ENCODE assay signal across 8 mouse cellular contexts in the genomic region with DNA sequence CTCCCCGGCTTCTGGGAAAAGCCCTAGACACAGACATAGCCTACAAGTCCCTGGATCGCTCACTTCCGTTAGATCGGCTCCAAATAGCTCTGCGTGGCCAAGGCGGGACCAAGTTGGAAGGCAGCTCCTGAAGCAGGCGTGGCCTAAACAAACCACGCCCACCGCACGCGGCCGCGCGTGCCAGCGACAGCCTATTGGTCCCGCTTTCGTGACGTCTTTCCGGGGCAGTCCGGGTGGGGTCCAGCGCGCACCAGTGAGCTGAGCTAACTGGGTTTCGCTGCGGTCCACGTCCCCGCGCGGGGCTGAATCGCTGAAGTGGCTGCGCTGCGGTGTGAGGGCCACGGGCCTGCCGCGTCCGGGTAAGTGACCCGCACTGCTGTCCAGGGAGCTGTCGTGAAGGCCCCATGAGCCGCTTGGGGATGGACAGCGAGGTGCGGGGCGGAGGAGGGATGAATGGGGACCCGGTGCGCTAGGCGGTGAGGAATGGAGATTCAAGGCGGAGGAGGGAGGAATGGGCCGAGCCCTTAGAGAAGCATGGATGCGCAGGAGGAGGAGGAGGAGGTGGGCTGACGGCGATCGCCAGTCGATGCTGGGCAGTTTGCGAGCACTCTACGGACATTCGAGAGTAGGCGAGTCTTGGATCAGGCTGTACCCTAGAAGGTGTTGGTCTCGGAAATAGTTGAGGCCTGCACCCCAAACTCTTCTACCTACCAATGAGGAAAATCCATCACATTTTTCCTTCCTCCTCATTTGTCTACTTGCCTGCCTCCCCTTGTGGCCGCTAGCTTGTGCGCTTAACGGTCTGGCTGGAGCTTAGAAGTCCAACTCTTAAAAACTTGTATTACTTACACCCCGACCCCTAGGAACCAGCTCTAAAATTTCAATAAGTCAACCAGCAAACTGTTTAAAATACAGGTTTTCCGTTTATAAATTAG. TPM values are rescaled to one million over a fixed set of nuclear protein-coding genes. Genes with fewer than 3 reads are reported as not detected.
A peak's percentile ranks its signal among the peaks of the same experiment; 100 is the strongest.
DNase-seq lines count a peak whose midpoint lies in the region; ATAC-seq lines count a peak whose summit lies in the region.

Gene 1810055G02Rik (plus strand): TSS at position 216 of the 935 bp plus-strand sequence.

- no peaks in the 10 kb centered on the region for H3K27me3 ChIP-seq in hindbrain, embryonic 14.5 days (ENCODE audit: control insufficient read depth, insufficient read depth, low read length)

- H3K4me1 ChIP-seq in hindbrain, embryonic 14.5 days (replicated peaks; ENCODE audit: control insufficient read depth, insufficient read depth, low read length) = peaks cover 25% of the 10 kb centered on the region

- H3K27ac ChIP-seq in hindbrain, embryonic 14.5 days = peak within 1 kb of the TSS; percentile 86

- H3K36me3 ChIP-seq in hindbrain, embryonic 14.5 days (replicated peaks; ENCODE audit: control insufficient read depth, insufficient read depth) = peaks cover 6% of the 10 kb centered on the region; the same call in 1 of the 2 replicates

- ATAC-seq in hindbrain, embryonic 14.5 days (ENCODE audit: low FRiP score) = peak; percentile 97

- no peaks in the 10 kb centered on the region for H3K9me3 ChIP-seq in hindbrain, embryonic 14.5 days (ENCODE audit: control insufficient read depth, low read length)

- under 1% methylated on average over 61 of the region's 61 CpGs for WGBS in hindbrain, embryonic 14.5 days

- peak within 1 kb of the TSS; percentile 77 for H3K9ac ChIP-seq in hindbrain, embryonic 14.5 days

- peak; percentile 97 for DNase-seq in R1 (ENCODE audit: low read depth, low spot score)
- peak; percentile 99 for DNase-seq in cerebellum, postnatal 25 days
- DNase-seq in frontal cortex, postnatal 25 days (ENCODE audit: low spot score in 2 of 2) = peak; percentile 98 to 99
- peak; percentile 98 for DNase-seq in hindbrain, embryonic 14.5 days (ENCODE audit: low spot score)
- DNase-seq in layer of hippocampus, postnatal 36 days = peak; percentile 99
- DNase-seq in lung, postnatal 36 days = peak; percentile 99
- DNase-seq in retina, postnatal 1 day = peak; percentile 98
- DNase-seq in urinary bladder, adult 18-20 months (ENCODE audit: low spot score in 2 of 2) = peak; percentile 96 to 98

- peak within 1 kb of the TSS; percentile 52 for H3K4me2 ChIP-seq in hindbrain, embryonic 14.5 days (replicated peaks)

- H3K4me3 ChIP-seq in hindbrain, embryonic 14.5 days (replicated peaks; ENCODE audit: low read length) = peak within 1 kb of the TSS; percentile 59

RNA-seq across cellular contexts. Expression of gene 1810055G02Rik, which starts in this region (rescaled TPM):
- polyA plus RNA-seq in hindbrain, embryonic 14.5 days (2014; fragmentation: Nextera tagmentation; extraction: Ambion mirVana) = 34.0 and 38.1 TPM in 2 replicates
- total RNA-seq in layer of hippocampus, postnatal 36 days (2021) = 10 to 100 TPM; 22.4 to 28.7 TPM

Comparison
In these comparisons a context has a peak if more than half of its experiments do, and no peak if none do; other contexts are left out.
1. Peak in every context shown above with its lines: DNase-seq, ATAC-seq, H3K4me3 ChIP-seq and H3K27ac ChIP-seq.